Mouse (Mus musculus) intestine, embryonic 16.5 days (tissue): ENCODE measurements at regions not wholly inside any gene's neighbourhood (a gene's known extent, or its start where the extent isn't known, plus 50 kb on each side); places are given as distances from the start of the nearest gene placed in this dataset.

Experiments used
- ATAC-seq: fragments of 200-750 bp; cut with Nextera tagmentation; 2 replicates; pipeline ENCODE4 v1.8.0; 2017; ENCODE audit warnings: moderate TSS enrichment, moderate library complexity
- H3K27ac ChIP-seq: fragments of 300-500 bp; sonication (generic); 2 replicates; pipeline ENCODE4 v1.5.1; 2014; ENCODE audit warnings: mild to moderate bottlenecking, low read length
- H3K27me3 ChIP-seq: fragments of 300-500 bp; sonication (generic); replicated peaks from 2 replicates; pipeline ENCODE4 v1.6.1; 2014; ENCODE audit warnings: low read length, control low read depth, mixed read lengths; ENCODE audit not compliant: control insufficient read depth, insufficient read depth
- H3K36me3 ChIP-seq: fragments of 300-500 bp; sonication (generic); 2 replicates; pipeline ENCODE4 v1.6.1; 2014; ENCODE audit warnings: low read length, control low read depth; ENCODE audit not compliant: control insufficient read depth, insufficient read depth
- H3K4me1 ChIP-seq: fragments of 300-500 bp; sonication (generic); 2 replicates; pipeline ENCODE4 v1.6.1; 2014; ENCODE audit warnings: low read length, control low read depth, mixed read lengths; ENCODE audit not compliant: control insufficient read depth, insufficient read depth
- H3K4me2 ChIP-seq: fragments of 300-500 bp; sonication (generic); 2 replicates; pipeline ENCODE4 v1.6.1; 2014; ENCODE audit warnings: low read depth, low read length, control low read depth
- H3K4me3 ChIP-seq: fragments of 300-500 bp; sonication (generic); 2 replicates; pipeline ENCODE4 v1.5.1; 2014; ENCODE audit warnings: mild to moderate bottlenecking, low read length
- H3K9ac ChIP-seq: fragments of 300-500 bp; sonication (generic); 2 replicates; pipeline ENCODE4 v1.6.1; 2014; ENCODE audit warnings: low read depth, low read length
- H3K9me3 ChIP-seq: fragments of 300-500 bp; sonication (generic); 2 replicates; pipeline ENCODE4 v1.6.1; 2016; ENCODE audit warnings: low read length, control low read depth; ENCODE audit not compliant: control insufficient read depth
- WGBS: fragments of 180-500 bp; shearing (Covaris S2); extraction: QIAGEN DNeasy Blood & Tissue Kit; methylation state at CpG from one replicate; pipeline ENCODE4 v1.1.7; 2014; 5-methylcytosine and 5-hydroxymethylcytosine counted together

DNA sequence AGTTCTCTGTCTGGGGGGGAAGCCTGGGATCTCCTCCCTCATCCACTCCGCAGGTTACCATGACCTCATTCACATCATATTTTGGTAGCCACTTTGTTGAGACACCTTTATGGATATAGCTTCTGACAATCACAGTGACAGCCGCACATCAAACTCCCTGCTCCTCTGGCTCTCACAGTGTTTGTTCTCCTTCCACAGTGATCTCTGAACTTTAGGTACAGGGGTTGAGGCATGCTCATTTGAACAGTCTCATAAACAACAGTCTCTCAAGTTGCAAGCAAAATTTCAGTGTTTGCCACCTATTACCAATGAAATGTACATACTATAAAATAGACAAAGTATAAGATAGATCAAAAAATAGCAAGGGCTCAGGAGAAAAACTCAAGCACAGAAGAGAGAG, 200.2 kb upstream of the Lyplal1 start:
- WGBS = 86% methylated on average over 2 of the region's 2 CpGs
- no peak overlapping the region for H3K4me3 ChIP-seq
- no peaks in the 10 kb centered on the region for H3K9me3 ChIP-seq

DNA sequence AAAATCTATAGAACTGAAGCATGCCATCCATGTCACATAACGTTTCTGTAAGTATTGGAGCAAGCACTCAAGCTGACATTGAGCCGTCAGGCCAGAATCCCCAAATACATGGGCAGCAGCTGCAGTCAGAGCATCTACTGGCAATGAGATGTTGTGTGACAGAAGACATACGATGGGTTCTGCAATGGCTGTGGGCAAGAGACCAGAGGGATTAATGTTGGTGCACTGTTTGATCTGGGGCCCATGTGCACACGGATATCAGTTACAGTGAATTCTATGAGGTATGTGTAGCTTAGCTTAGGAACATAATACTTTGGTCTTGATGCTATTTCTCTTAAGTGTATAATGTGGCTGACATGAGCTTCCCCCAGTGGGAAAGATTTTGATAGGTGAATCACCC, 197.1 kb upstream of the Lyplal1 start:
- H3K9ac ChIP-seq = no peak overlapping the region
- H3K4me2 ChIP-seq = no peak overlapping the region
- H3K4me3 ChIP-seq = no peak overlapping the region
- 84% methylated on average over 4 of the region's 4 CpGs for WGBS
- H3K4me1 ChIP-seq = no peaks in the 10 kb centered on the region
- ATAC-seq = no peak
- no peaks in the 10 kb centered on the region for H3K9me3 ChIP-seq
- no peaks in the 10 kb centered on the region for H3K27me3 ChIP-seq
- no peaks in the 10 kb centered on the region for H3K36me3 ChIP-seq
- no peak overlapping the region for H3K27ac ChIP-seq

More for the DNA sequence above, 200.2 kb upstream of the Lyplal1 start:
- H3K27ac ChIP-seq = no peak overlapping the region
- no peaks in the 10 kb centered on the region for H3K4me1 ChIP-seq
- no peak for ATAC-seq
- no peak overlapping the region for H3K4me2 ChIP-seq
- H3K36me3 ChIP-seq = no peaks in the 10 kb centered on the region
- no peaks in the 10 kb centered on the region for H3K27me3 ChIP-seq
- H3K9ac ChIP-seq = no peak overlapping the region

DNA sequence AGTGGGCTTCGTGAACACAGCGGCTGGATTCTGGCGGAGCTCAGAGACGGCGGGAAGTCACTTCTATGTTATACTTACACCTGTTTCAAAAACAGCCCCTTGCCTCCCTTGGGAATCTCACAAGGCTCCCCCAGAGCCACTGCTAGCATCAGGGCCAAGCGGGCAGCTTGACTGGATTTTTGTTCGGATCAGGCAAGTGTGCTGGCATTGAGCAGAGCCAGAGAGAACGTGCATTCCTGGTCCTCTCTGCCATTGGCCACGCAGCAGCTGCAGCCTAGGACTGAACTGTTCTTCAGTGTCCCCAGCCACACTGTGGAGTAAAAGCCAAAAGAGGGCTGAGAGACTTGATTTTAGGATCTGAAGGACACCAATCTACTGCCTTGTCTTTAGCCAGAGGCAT, 195.6 kb upstream of the Lyplal1 start:
- 92% methylated on average over 9 of the region's 9 CpGs for WGBS
- Histone ChIP-seq H3K36me3 (no peaks in the 10 kb centered on the region), H3K27ac (no peak overlapping the region), H3K4me3 (no peak overlapping the region), H3K9me3 (no peaks in the 10 kb centered on the region), H3K4me2 (no peak overlapping the region), H3K4me1 (no peaks in the 10 kb centered on the region), H3K9ac (no peak overlapping the region), H3K27me3 (no peaks in the 10 kb centered on the region)
- ATAC-seq = no peak

DNA sequence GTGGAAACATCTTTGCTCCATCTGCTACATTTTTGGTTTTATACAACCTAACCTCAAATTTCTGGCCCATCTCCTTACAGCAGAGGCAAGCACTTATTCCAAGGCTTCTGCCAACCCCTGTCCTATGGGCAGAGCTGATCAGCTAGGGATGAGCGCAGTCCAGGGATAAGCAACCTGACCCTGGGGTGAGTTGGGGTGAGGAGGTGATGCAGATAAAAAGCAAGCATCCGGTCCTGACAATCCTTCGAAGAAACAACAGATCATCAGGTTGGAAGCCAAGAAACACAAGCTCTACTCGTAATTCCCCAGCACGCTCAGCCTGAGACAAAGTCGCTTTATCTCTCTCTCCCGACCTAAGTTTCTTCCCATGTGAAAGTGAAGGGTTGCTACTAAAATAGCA, 194.9 kb upstream of the Lyplal1 start:
- Histone ChIP-seq H3K36me3 (no peaks in the 10 kb centered on the region), H3K9ac (no peak overlapping the region), H3K9me3 (no peaks in the 10 kb centered on the region), H3K4me1 (no peaks in the 10 kb centered on the region), H3K27ac (no peak overlapping the region), H3K27me3 (no peaks in the 10 kb centered on the region), H3K4me2 (no peak overlapping the region), H3K4me3 (no peak overlapping the region)
- ATAC-seq = no peak
- WGBS = 76% methylated on average over 7 of the region's 7 CpGs

DNA sequence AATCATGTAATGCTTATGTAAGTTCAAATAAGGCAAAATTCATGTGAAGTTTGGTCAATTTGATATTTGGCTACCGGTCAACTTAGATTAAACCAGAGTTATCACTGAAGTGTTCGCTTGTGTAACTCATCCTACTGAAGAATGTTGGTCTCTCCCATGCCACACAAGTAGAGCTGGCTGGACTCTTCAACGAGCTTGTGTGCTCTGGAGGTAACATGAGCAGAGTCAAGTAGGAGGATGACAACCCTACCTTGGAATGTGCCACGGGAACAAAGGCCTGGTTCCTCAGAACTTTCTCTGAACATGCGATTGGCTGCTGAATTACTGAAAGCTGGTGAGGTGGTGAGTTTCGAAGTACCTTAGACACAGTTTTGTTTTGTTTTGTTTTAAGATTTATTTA, 190.5 kb upstream of the Lyplal1 start:
- no peak overlapping the region for H3K4me2 ChIP-seq
- no peaks in the 10 kb centered on the region for H3K36me3 ChIP-seq
- no peaks in the 10 kb centered on the region for H3K9me3 ChIP-seq
- no peaks in the 10 kb centered on the region for H3K4me1 ChIP-seq
- ATAC-seq = no peak
- no peak overlapping the region for H3K4me3 ChIP-seq
- no peak overlapping the region for H3K27ac ChIP-seq
- no peak overlapping the region for H3K9ac ChIP-seq
- H3K27me3 ChIP-seq = no peaks in the 10 kb centered on the region
- 78% methylated on average over 6 of the region's 6 CpGs for WGBS

DNA sequence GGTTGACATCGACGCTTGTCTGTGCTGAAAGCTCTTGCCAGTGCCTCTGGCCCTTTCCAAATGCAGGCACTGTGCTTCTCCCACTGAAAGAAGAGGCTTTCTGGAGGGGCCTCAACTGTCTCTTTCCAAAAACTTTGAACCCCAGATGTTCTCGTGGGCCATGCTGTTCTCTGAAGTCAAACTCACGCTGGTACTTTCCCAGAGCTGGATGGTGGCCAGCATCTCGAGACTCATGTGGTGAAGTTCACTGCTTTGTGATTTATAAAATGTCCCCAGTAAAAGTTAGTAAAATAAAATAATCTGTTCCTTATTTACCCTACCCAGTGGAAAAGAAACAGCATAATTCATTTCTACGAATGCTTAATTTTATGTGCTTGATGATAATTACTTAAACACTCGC, 180.4 kb upstream of the Lyplal1 start:
- H3K9me3 ChIP-seq = no peaks in the 10 kb centered on the region
- H3K27me3 ChIP-seq = no peaks in the 10 kb centered on the region
- H3K4me1 ChIP-seq = no peaks in the 10 kb centered on the region
- no peak overlapping the region for H3K4me3 ChIP-seq
- no peaks in the 10 kb centered on the region for H3K36me3 ChIP-seq
- no peak overlapping the region for H3K27ac ChIP-seq
- H3K4me2 ChIP-seq = no peak overlapping the region
- no peak for ATAC-seq
- WGBS = 71% methylated on average over 7 of the region's 7 CpGs
- H3K9ac ChIP-seq = no peak overlapping the region

DNA sequence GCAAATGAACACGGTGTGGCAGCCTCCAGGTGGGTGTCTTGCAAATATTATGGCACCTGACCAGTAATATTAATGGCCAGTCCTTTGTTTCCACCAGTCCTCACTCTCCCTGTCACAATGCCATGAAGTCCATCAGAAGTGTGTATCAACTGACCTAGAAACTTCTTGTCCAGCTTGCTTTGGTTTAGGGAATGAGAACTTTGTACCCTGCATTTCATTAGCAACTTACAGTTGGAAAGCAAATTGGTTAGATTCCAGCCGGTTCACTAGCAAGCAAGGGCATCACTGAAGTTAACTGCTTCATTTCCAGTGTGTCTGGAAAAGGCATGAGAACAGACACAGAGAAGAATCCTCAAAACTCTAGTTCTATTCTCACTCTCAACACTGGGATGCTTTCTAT, 178.1 kb upstream of the Lyplal1 start:
- no peak overlapping the region for H3K4me2 ChIP-seq
- 54% methylated on average over 2 of the region's 2 CpGs for WGBS
- H3K4me1 ChIP-seq = no peaks in the 10 kb centered on the region
- no peak overlapping the region for H3K4me3 ChIP-seq
- no peak overlapping the region for H3K27ac ChIP-seq
- no peaks in the 10 kb centered on the region for H3K9me3 ChIP-seq
- ATAC-seq = no peak
- no peaks in the 10 kb centered on the region for H3K36me3 ChIP-seq
- H3K27me3 ChIP-seq = no peaks in the 10 kb centered on the region
- H3K9ac ChIP-seq = no peak overlapping the region

DNA sequence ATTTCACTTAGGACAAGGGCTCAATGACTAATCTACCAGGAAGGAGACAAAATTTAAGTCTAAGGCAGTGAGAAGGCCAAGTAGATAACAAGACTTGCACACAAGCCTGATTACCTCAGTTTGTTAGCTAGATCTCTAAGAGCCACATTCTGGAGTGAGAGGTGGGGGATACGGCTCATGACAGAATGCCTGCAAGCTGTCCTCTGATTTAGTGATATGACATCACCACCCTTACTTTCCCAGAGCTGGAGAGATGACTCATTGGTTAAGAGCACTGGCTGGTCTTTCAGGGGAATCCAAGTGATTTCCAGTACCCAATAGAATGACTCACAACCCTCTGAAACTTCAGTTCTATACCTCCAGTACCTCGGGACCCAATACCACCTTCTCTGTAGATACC, 177.5 kb upstream of the Lyplal1 start:
- no peak for ATAC-seq
- 55% methylated on average over 2 of the region's 2 CpGs for WGBS
- no peak overlapping the region for H3K9ac ChIP-seq
- H3K36me3 ChIP-seq = no peaks in the 10 kb centered on the region
- no peaks in the 10 kb centered on the region for H3K27me3 ChIP-seq
- no peak overlapping the region for H3K4me3 ChIP-seq
- no peak overlapping the region for H3K4me2 ChIP-seq
- no peaks in the 10 kb centered on the region for H3K9me3 ChIP-seq
- no peak overlapping the region for H3K27ac ChIP-seq
- H3K4me1 ChIP-seq = no peaks in the 10 kb centered on the region

DNA sequence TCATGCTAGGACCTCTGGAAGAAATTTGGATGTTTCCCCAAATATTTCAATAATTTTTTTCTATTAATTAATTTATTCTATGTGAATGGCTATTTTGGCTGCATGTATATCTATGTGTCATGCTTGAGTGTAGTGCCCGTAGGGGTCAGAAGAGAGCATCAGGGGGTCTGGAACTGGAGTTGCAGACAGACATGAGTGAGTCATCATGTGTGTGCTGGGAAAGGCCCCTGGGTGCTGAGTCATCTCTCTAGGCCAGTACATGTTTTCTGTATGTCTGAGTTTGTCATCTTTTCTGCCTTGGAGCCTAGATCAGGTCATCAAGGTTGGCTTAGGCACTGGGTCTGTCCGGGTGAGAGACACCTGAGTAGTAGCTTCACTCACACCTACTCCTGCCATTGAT, 172.0 kb upstream of the Lyplal1 start:
- no peak for ATAC-seq
- H3K4me1 ChIP-seq = no peaks in the 10 kb centered on the region
- H3K9ac ChIP-seq = no peak overlapping the region
- H3K27me3 ChIP-seq = no peaks in the 10 kb centered on the region
- no peaks in the 10 kb centered on the region for H3K36me3 ChIP-seq
- no peak overlapping the region for H3K27ac ChIP-seq
- no peak overlapping the region for H3K4me3 ChIP-seq
- H3K4me2 ChIP-seq = no peak overlapping the region
- 84% methylated on average over 2 of the region's 2 CpGs for WGBS
- no peaks in the 10 kb centered on the region for H3K9me3 ChIP-seq

DNA sequence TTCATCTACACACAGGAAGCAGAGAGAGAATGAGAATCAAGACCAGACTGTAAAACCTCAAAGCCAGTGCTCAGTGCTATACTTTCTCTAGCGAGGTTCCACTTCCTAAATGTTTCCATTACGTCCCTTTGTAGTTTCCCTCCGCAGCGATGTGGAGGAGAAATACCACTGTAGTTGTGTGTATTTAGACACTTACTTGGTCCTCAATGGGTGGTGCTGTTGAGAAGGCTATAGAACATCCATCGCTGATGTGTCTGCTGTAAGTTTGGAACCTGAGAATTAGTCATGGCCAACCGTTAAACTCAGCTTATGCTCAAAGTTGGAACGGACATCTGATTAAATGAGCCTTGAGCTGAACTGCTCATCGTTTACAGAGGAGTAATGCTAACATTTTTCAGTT, 170.7 kb upstream of the Lyplal1 start:
- H3K27me3 ChIP-seq = no peaks in the 10 kb centered on the region
- H3K9me3 ChIP-seq = no peaks in the 10 kb centered on the region
- no peaks in the 10 kb centered on the region for H3K36me3 ChIP-seq
- no peaks in the 10 kb centered on the region for H3K4me1 ChIP-seq
- no peak for ATAC-seq
- H3K9ac ChIP-seq = no peak overlapping the region
- WGBS = 68% methylated on average over 8 of the region's 8 CpGs
- H3K27ac ChIP-seq = no peak overlapping the region
- H3K4me2 ChIP-seq = no peak overlapping the region
- no peak overlapping the region for H3K4me3 ChIP-seq
